ENCODE assay signal across 9 mouse cellular contexts in genomic region chr6:60828047-60828428, GRCm38 (mm10). TPM values are rescaled to one million over a fixed set of nuclear protein-coding genes. Genes with fewer than 3 reads are reported as not detected.
DNase-seq lines count a peak whose midpoint lies in the region; ATAC-seq and TF ChIP-seq lines count a peak whose summit lies in the region.
"Had no signal": no experiment of that assay in that cellular context is flagged by ENCODE, and none has a peak within 500 bp of the region (broad histone marks: within the 10 kb centered on the region; RNA-seq: fewer than 3 reads in every experiment).

No protein-coding gene starts in this region.

- 60% methylated on average over 1 of the region's 1 CpGs for WGBS in kidney, embryonic 16.5 days
- 47% methylated on average over 1 of the region's 1 CpGs for WGBS in embryonic facial prominence, embryonic 11.5 days
- 40% methylated on average over 1 of the region's 1 CpGs for WGBS in intestine, embryonic 14.5 days
- WGBS in midbrain, postnatal 0 days, result 50% methylated on average over 1 of the region's 1 CpGs

- peak overlapping the region; percentile 53 for H3K4me3 ChIP-seq in kidney, embryonic 16.5 days (ENCODE audit: low read length)
- peak overlapping the region; percentile 44 for H3K4me3 ChIP-seq in embryonic facial prominence, embryonic 11.5 days (ENCODE audit: low read depth, low read length)
- peak overlapping the region; percentile 46 for H3K4me3 ChIP-seq in intestine, embryonic 14.5 days (ENCODE audit: low read depth, low read length)
- H3K4me3 ChIP-seq in midbrain, postnatal 0 days (ENCODE audit: low read depth, low read length), result peak overlapping the region; percentile 63
- H3K4me3 ChIP-seq: myocyte had no signal

- H3K4me1 ChIP-seq in kidney, embryonic 16.5 days (ENCODE audit: insufficient read depth, low read length), result peaks cover 10% of the 10 kb centered on the region; the same call in 1 of the 2 replicates
- H3K4me1 ChIP-seq in embryonic facial prominence, embryonic 11.5 days (ENCODE audit: control insufficient read depth, insufficient read depth, low read length), result no peaks in the 10 kb centered on the region
- 0 out of 2 replicates have a peak, but pooled peaks cover 8% of the 10 kb centered on the region for H3K4me1 ChIP-seq in intestine, embryonic 14.5 days (replicated peaks; ENCODE audit: control insufficient read depth, insufficient read depth, low read length)
- peaks cover 3% of the 10 kb centered on the region; the same call in 1 of the 2 replicates for H3K4me1 ChIP-seq in midbrain, postnatal 0 days (ENCODE audit: insufficient read depth, low read length)

- peak overlapping the region; percentile 93 for H3K4me2 ChIP-seq in kidney, embryonic 16.5 days (replicated peaks; ENCODE audit: low read depth, low read length)
- H3K4me2 ChIP-seq in embryonic facial prominence, embryonic 11.5 days (ENCODE audit: low read depth, low read length), result peak overlapping the region; percentile 87
- H3K4me2 ChIP-seq in intestine, embryonic 14.5 days (ENCODE audit: low read length), result peak overlapping the region; percentile 93
- peak overlapping the region; percentile 89 for H3K4me2 ChIP-seq in midbrain, postnatal 0 days (ENCODE audit: low read depth, low read length, poor library complexity, severe bottlenecking)

- H3K27ac ChIP-seq in kidney, embryonic 16.5 days (ENCODE audit: low read length), result no peak overlapping the region
- no peak overlapping the region for H3K27ac ChIP-seq in embryonic facial prominence, embryonic 11.5 days (replicated peaks; ENCODE audit: low read depth, low read length)
- H3K27ac ChIP-seq in intestine, embryonic 14.5 days (ENCODE audit: low read depth), result no peak overlapping the region
- H3K27ac ChIP-seq in midbrain, postnatal 0 days (ENCODE audit: low read depth, low read length), result peak overlapping the region; percentile 90

- peak; percentile 39; the same call in 1 of the 2 replicates for ATAC-seq in kidney, embryonic 16.5 days (ENCODE audit: low FRiP score, low TSS enrichment)
- peak; percentile 27; the same call in 1 of the 2 replicates for ATAC-seq in embryonic facial prominence, embryonic 11.5 days (replicated peaks; ENCODE audit: insufficient number of reproducible peaks, low FRiP score, low TSS enrichment, low read depth)
- no peak for ATAC-seq in intestine, embryonic 14.5 days (replicated peaks; ENCODE audit: low FRiP score, low TSS enrichment, low read depth)
- peak; percentile 4; the same call in 1 of the 2 replicates for ATAC-seq in midbrain, postnatal 0 days (ENCODE audit: low FRiP score)

- no peak overlapping the region for H3K9ac ChIP-seq in kidney, embryonic 16.5 days (replicated peaks; ENCODE audit: low read length)
- H3K9ac ChIP-seq in embryonic facial prominence, embryonic 11.5 days (replicated peaks; ENCODE audit: low read length), result peak overlapping the region; percentile 62
- no peak overlapping the region for H3K9ac ChIP-seq in intestine, embryonic 14.5 days (ENCODE audit: low read length)
- H3K9ac ChIP-seq in midbrain, postnatal 0 days (replicated peaks; ENCODE audit: low read length, poor library complexity, severe bottlenecking), result peak overlapping the region; percentile 73

- no peaks in the 10 kb centered on the region for H3K27me3 ChIP-seq in kidney, embryonic 16.5 days (ENCODE audit: insufficient read depth, low read length)
- 0 out of 2 replicates have a peak, but pooled peaks cover 2% of the 10 kb centered on the region for H3K27me3 ChIP-seq in embryonic facial prominence, embryonic 11.5 days (ENCODE audit: control insufficient read depth, insufficient read depth, low read length)
- H3K27me3 ChIP-seq in intestine, embryonic 14.5 days (replicated peaks; ENCODE audit: control insufficient read depth, insufficient read depth, low read length), result peaks cover 6% of the 10 kb centered on the region; the same call in 1 of the 2 replicates
- H3K27me3 ChIP-seq in midbrain, postnatal 0 days (ENCODE audit: insufficient read depth, low read length), result no peaks in the 10 kb centered on the region

- no peaks in the 10 kb centered on the region for H3K9me3 ChIP-seq in kidney, embryonic 16.5 days (ENCODE audit: low read length)
- no peaks in the 10 kb centered on the region for H3K9me3 ChIP-seq in embryonic facial prominence, embryonic 11.5 days (replicated peaks; ENCODE audit: control insufficient read depth, low read length)
- no peaks in the 10 kb centered on the region for H3K9me3 ChIP-seq in intestine, embryonic 14.5 days (ENCODE audit: control insufficient read depth, low read length)
- no peaks in the 10 kb centered on the region for H3K9me3 ChIP-seq in midbrain, postnatal 0 days (ENCODE audit: low read length)

- no peaks in the 10 kb centered on the region for H3K36me3 ChIP-seq in kidney, embryonic 16.5 days (ENCODE audit: insufficient read depth, low read length)
- H3K36me3 ChIP-seq in embryonic facial prominence, embryonic 11.5 days (replicated peaks; ENCODE audit: control insufficient read depth, insufficient read depth, low read depth, low read length), result no peaks in the 10 kb centered on the region
- no peaks in the 10 kb centered on the region for H3K36me3 ChIP-seq in intestine, embryonic 14.5 days (ENCODE audit: control insufficient read depth, insufficient read depth, low read length)
- H3K36me3 ChIP-seq in midbrain, postnatal 0 days (ENCODE audit: insufficient read depth, low read length), result no peaks in the 10 kb centered on the region

- DNase-seq in kidney, postnatal 10 days, result no peak
- no peak for DNase-seq in embryonic facial prominence, embryonic 11.5 days (ENCODE audit: low spot score)
- DNase-seq in intestine, embryonic 14.5 days (ENCODE audit: low spot score), result no peak
- peak; percentile 7 for DNase-seq in midbrain, postnatal 0 days (ENCODE audit: low spot score)
- DNase-seq in urinary bladder, adult 18-20 months (ENCODE audit: low spot score in 2 of 2), result no peak
- no peak for DNase-seq in ovary, adult 18-20 months (ENCODE audit: low spot score)
- DNase-seq in cerebellum, adult 11-12 months, result no peak

- no peak for TF ChIP-seq CTCF in midbrain, postnatal 0 days (IDR thresholded peaks at IDR 0.05)

RNA-seq across cellular contexts. Expression of gene Snca, which starts 1.6 kb away (rescaled TPM):
- polyA plus RNA-seq in kidney, embryonic 16.5 days (2015; fragmentation: Nextera tagmentation; extraction: Ambion mirVana), result 27.0 and 28.1 TPM in 2 replicates
- polyA plus RNA-seq in embryonic facial prominence, embryonic 11.5 days (2014; fragmentation: Nextera tagmentation; extraction: Ambion mirVana), result 23.9 and 31.2 TPM in 2 replicates
- polyA plus RNA-seq in intestine, embryonic 14.5 days (2014; fragmentation: Nextera tagmentation; extraction: Ambion mirVana), result 17.7 and 19.3 TPM in 2 replicates
- 155 and 176 TPM in 2 replicates for total RNA-seq in midbrain, postnatal 0 days (2014; rRNA removed)
- 337 and 364 TPM in 2 replicates for polyA plus RNA-seq in midbrain, postnatal 0 days (2015; fragmentation: Nextera tagmentation; extraction: Ambion mirVana)

Comparison
In these comparisons a context has a peak if more than half of its experiments do, and no peak if none do; other contexts are left out.
1. H3K9ac ChIP-seq: peak in embryonic facial prominence, embryonic 11.5 days (single experiment) and midbrain, postnatal 0 days (single experiment); none in kidney, embryonic 16.5 days (single experiment) and intestine, embryonic 14.5 days (single experiment).
2. RNA of gene Snca, which starts 1.6 kb away (polyA plus RNA-seq): 337 to 364 TPM in midbrain, postnatal 0 days; 27.0 to 28.1 TPM in kidney, embryonic 16.5 days, 23.9 to 31.2 TPM in embryonic facial prominence, embryonic 11.5 days and 17.7 to 19.3 TPM in intestine, embryonic 14.5 days; every median in the first group is over 10 times any median in the second.
3. Peak in every context shown above with its lines, with median percentiles within 50 percentile points of each other: H3K4me2 ChIP-seq and H3K4me3 ChIP-seq.